Mouse (Mus musculus): ENCODE measurements around the gene Ptpre. TPM values are rescaled to one million over a fixed set of nuclear protein-coding genes. Genes with fewer than 3 reads are reported as not detected.

Ptpre gene
- polyA plus RNA-seq, 1 experiment: 21.2 TPM

- Histone ChIP-seq H3K27me3 (ENCODE audit: control insufficient read depth, insufficient read depth, low read length) (peaks cover 3% of the 10 kb centered on the region; the same call in 1 of the 2 replicates), H3K4me1 (ENCODE audit: control insufficient read depth, insufficient read depth, low read length) (no peaks in the 10 kb centered on the region), H3K27ac (ENCODE audit: insufficient read depth, low read length) (no peak overlapping the region), H3K4me3 (replicated peaks; ENCODE audit: insufficient read depth, low read depth, low read length) (no peak overlapping the region)
- no peak for DNase-seq
- no peak for TF ChIP-seq POLR2A (IDR thresholded peaks at IDR 0.05; ENCODE audit: borderline replicate concordance, insufficient read depth, low read length)
- TF ChIP-seq CTCF (IDR thresholded peaks at IDR 0.05; ENCODE audit: borderline replicate concordance, insufficient read depth, low read depth, low read length): no peak
- WGBS: 68% methylated on average over 7 of the region's 7 CpGs
These were observed 179.8 kb downstream of the Ptpre start for GRCm38 (mm10) chr7:135716968-135717557.

GRCm38 (mm10) chr7:135721436-135721992 lies 184.2 kb downstream of the Ptpre start:
- TF ChIP-seq POLR2A (IDR thresholded peaks at IDR 0.05; ENCODE audit: borderline replicate concordance, insufficient read depth, low read length): no peak
- no peak for TF ChIP-seq CTCF (IDR thresholded peaks at IDR 0.05; ENCODE audit: borderline replicate concordance, insufficient read depth, low read depth, low read length)
- Histone ChIP-seq H3K27me3 (ENCODE audit: control insufficient read depth, insufficient read depth, low read length) (no peaks in the 10 kb centered on the region), H3K27ac (ENCODE audit: insufficient read depth, low read length) (no peak overlapping the region), H3K4me3 (replicated peaks; ENCODE audit: insufficient read depth, low read depth, low read length) (no peak overlapping the region), H3K4me1 (ENCODE audit: control insufficient read depth, insufficient read depth, low read length) (no peaks in the 10 kb centered on the region)
- 83% methylated on average over 7 of the region's 7 CpGs for WGBS
- DNase-seq: no peak

- no peak for DNase-seq
- WGBS: 29% methylated on average over 6 of the region's 6 CpGs
- TF ChIP-seq POLR2A (IDR thresholded peaks at IDR 0.05; ENCODE audit: borderline replicate concordance, insufficient read depth, low read length): no peak
- TF ChIP-seq CTCF (IDR thresholded peaks at IDR 0.05; ENCODE audit: borderline replicate concordance, insufficient read depth, low read depth, low read length): no peak
These were observed 184.9 kb downstream of the Ptpre start for GRCm38 (mm10) chr7:135722011-135722838.

GRCm38 (mm10) chr7:135723672-135724341 lies 186.5 kb downstream of the Ptpre start:
- WGBS: 38% methylated on average over 6 of the region's 6 CpGs
- no peak for TF ChIP-seq CTCF (IDR thresholded peaks at IDR 0.05; ENCODE audit: borderline replicate concordance, insufficient read depth, low read depth, low read length)
- no peak for TF ChIP-seq POLR2A (IDR thresholded peaks at IDR 0.05; ENCODE audit: borderline replicate concordance, insufficient read depth, low read length)
- no peaks in the 10 kb centered on the region for H3K4me1 ChIP-seq (ENCODE audit: control insufficient read depth, insufficient read depth, low read length)

More at GRCm38 (mm10) chr7:135722011-135722838, 184.9 kb downstream of the Ptpre start:
- Histone ChIP-seq H3K4me1 (ENCODE audit: control insufficient read depth, insufficient read depth, low read length) (no peaks in the 10 kb centered on the region), H3K4me3 (replicated peaks; ENCODE audit: insufficient read depth, low read depth, low read length) (no peak overlapping the region), H3K27me3 (ENCODE audit: control insufficient read depth, insufficient read depth, low read length) (no peaks in the 10 kb centered on the region), H3K27ac (ENCODE audit: insufficient read depth, low read length) (no peak overlapping the region)

GRCm38 (mm10) chr7:135726707-135727106 lies 189.4 kb downstream of the Ptpre start:
- DNase-seq: no peak
- Histone ChIP-seq H3K27me3 (ENCODE audit: control insufficient read depth, insufficient read depth, low read length) (no peaks in the 10 kb centered on the region), H3K27ac (ENCODE audit: insufficient read depth, low read length) (no peak overlapping the region), H3K4me1 (ENCODE audit: control insufficient read depth, insufficient read depth, low read length) (no peaks in the 10 kb centered on the region), H3K4me3 (replicated peaks; ENCODE audit: insufficient read depth, low read depth, low read length) (no peak overlapping the region)
- TF ChIP-seq CTCF (IDR thresholded peaks at IDR 0.05; ENCODE audit: borderline replicate concordance, insufficient read depth, low read depth, low read length): no peak
- no peak for TF ChIP-seq POLR2A (IDR thresholded peaks at IDR 0.05; ENCODE audit: borderline replicate concordance, insufficient read depth, low read length)
- 88% methylated on average over 1 of the region's 1 CpGs for WGBS

More at GRCm38 (mm10) chr7:135723672-135724341, 186.5 kb downstream of the Ptpre start:
- no peak overlapping the region for H3K27ac ChIP-seq (ENCODE audit: insufficient read depth, low read length)
- no peak for DNase-seq
- no peak overlapping the region for H3K4me3 ChIP-seq (replicated peaks; ENCODE audit: insufficient read depth, low read depth, low read length)
- no peaks in the 10 kb centered on the region for H3K27me3 ChIP-seq (ENCODE audit: control insufficient read depth, insufficient read depth, low read length)

GRCm38 (mm10) chr7:135728038-135728437 lies 190.8 kb downstream of the Ptpre start:
- Histone ChIP-seq H3K4me1 (ENCODE audit: control insufficient read depth, insufficient read depth, low read length) (no peaks in the 10 kb centered on the region), H3K4me3 (replicated peaks; ENCODE audit: insufficient read depth, low read depth, low read length) (no peak overlapping the region), H3K27ac (ENCODE audit: insufficient read depth, low read length) (no peak overlapping the region), H3K27me3 (ENCODE audit: control insufficient read depth, insufficient read depth, low read length) (no peaks in the 10 kb centered on the region)
- DNase-seq: no peak
- TF ChIP-seq POLR2A (IDR thresholded peaks at IDR 0.05; ENCODE audit: borderline replicate concordance, insufficient read depth, low read length) (no peak), CTCF (IDR thresholded peaks at IDR 0.05; ENCODE audit: borderline replicate concordance, insufficient read depth, low read depth, low read length) (no peak)
- WGBS: 87% methylated on average over 12 of the region's 12 CpGs

DNA sequence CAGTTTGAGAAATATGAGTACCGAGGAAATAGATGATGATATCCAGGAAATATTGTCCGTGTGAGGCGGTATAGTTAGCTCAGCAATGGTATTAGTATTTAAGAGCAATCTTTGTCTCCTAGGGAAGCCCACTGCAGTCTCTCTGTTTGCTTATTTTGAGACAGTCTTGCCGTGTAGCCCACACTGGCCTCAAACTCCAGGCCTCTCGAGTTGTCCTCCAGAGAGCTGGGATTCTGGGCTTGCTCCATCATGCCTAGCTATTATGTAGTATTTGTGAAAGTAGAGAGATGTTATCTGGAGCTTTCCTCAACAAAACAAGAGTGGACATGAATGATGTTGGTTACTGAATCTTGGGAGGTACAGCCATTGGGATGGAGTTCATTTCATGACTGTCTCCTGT lies 197.1 kb downstream of the Ptpre start:
- DNase-seq: no peak
- Histone ChIP-seq H3K4me1 (ENCODE audit: control insufficient read depth, insufficient read depth, low read length) (no peaks in the 10 kb centered on the region), H3K4me3 (replicated peaks; ENCODE audit: insufficient read depth, low read depth, low read length) (no peak overlapping the region), H3K27me3 (ENCODE audit: control insufficient read depth, insufficient read depth, low read length) (no peaks in the 10 kb centered on the region; the same call in 1 of the 2 replicates), H3K27ac (ENCODE audit: insufficient read depth, low read length) (no peak overlapping the region)
- TF ChIP-seq CTCF (IDR thresholded peaks at IDR 0.05; ENCODE audit: borderline replicate concordance, insufficient read depth, low read depth, low read length) (no peak), POLR2A (IDR thresholded peaks at IDR 0.05; ENCODE audit: borderline replicate concordance, insufficient read depth, low read length) (no peak)
- WGBS: 89% methylated on average over 5 of the region's 5 CpGs
